Mouse (Mus musculus) gastrocnemius, postnatal 4 days (tissue): ENCODE measurements around the gene Ehd4. TPM values are rescaled to one million over a fixed set of nuclear protein-coding genes. Genes with fewer than 3 reads are reported as not detected.

Source experiments
- DNase-seq, 2 experiments: peaks; one replicate each; pipeline ENCODE4 v3.0.0; 2021 to 2022; ENCODE audit warnings: low spot score in 2 of 2, mixed read lengths in 2 of 2
- long read RNA-seq, 2 experiments: library from polyadenylated mRNA; stranded (forward); transcript quantifications; one replicate each; pipeline ENCODE4 v2.0.0; 2021
- total RNA-seq, 2 experiments: library from RNA; stranded (reverse); gene quantifications; 2 replicates each; pipeline ENCODE4 v1.2.3; 2021

Ehd4 gene
- 100 to 1,000 TPM; 166 to 179 TPM for total RNA-seq
- long read RNA-seq, experiment 1, transcript Ehd4-201 (6 exons, 3,730 nt): major isoform, 348 of 405 reads
- long read RNA-seq, experiment 1, partial matches to known transcripts: 49 of 405 reads
- long read RNA-seq, experiment 1, other reads (novel, unspliced or antisense): 8 of 405 reads
- long read RNA-seq, experiment 2, transcript Ehd4-201 (6 exons, 3,730 nt): major isoform, 419 of 479 reads
- long read RNA-seq, experiment 2, partial matches to known transcripts: 13 of 479 reads
- long read RNA-seq, experiment 2, other reads (novel, unspliced or antisense): 47 of 479 reads

DNA sequence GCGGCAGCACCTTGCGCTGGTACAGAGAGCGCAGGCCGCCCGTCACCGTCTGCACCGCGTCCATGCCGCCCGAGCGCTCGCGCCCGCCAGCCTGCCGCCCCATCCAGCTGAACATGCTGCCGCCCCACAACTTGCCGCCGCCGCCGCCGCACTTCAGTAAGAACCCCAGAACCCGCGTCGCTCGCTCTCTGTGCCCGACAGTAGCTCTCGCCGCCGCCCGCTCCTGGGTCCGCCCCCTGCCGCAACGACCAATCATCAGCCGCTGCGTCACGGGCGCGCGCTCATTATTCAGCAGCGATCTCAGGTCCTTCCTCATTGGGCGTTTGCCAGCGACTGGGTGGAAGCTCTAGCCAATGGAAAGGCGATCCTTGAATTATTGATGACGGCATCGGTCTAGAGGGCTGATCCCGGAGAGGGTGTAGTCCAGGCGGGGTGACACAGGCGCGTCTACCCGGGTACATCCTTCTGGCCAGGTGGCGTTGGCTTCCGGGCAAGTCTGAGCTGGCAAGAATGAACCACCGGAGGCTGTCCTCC is at the start of gene Ehd4:
Gene Ehd4 (minus strand): TSS at position 246 of the 534 bp plus-strand sequence.
- DNase-seq: peak; percentile 97 to 99

DNA sequence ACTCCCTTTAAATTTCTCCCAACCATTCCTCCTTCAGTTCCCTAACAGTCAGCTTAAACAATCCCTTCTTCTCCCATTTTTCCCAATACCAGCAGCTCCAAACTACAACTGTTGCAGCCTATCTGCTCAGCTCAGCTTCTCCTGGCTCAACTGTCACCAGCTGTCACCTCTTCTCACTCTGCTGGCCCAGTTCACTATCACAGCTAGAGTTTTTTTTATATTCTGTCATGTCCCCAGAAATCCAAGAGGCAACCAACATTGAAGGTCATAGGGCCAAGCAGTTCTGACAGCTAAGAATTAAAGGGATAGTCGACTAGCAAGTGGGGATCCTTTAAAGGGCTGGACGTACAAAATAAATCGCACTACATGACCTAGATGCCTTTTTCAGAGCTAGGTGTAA is 49.3 kb upstream of the Ehd4 start:
- DNase-seq: no peak

DNA sequence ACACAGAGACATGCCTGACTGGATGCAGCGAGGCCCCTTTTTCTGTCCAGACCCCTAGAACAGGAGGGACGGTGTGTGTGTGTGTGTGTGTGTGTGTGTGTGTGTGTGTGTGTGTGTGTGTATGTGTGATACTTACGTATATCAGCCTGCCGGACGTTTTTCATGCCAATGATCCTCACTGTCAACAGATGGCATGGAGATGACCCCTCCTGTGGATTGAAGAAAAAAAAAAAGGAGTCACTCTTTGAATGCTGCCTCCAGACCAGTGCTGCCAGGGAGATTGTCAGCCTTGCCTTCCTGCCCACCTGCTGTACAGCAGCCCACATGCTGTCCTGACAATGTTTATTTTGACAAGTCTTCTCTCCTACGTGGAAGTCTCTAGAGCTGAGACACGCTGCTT is 45.7 kb upstream of the Ehd4 start:
- DNase-seq: no peak

DNA sequence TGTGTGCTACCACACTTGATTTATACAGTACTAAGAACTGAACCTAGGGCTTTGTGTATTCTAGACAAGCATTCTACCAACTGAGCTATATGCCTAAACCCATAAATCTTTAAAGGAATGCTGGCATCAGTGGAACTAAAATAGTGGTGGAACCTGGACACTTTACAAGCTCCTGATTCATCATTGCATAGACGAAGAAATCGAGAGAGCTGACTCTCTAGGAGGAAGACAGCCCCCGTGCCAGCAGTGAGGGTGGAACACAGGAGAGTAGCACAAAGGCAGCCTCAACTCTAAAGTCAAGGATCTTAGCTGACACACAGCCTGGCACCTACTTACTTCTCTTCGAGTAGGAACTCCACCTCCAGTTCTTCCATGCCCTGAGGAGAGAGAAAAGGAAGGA is 33.8 kb upstream of the Ehd4 start:
- DNase-seq: no peak

DNA sequence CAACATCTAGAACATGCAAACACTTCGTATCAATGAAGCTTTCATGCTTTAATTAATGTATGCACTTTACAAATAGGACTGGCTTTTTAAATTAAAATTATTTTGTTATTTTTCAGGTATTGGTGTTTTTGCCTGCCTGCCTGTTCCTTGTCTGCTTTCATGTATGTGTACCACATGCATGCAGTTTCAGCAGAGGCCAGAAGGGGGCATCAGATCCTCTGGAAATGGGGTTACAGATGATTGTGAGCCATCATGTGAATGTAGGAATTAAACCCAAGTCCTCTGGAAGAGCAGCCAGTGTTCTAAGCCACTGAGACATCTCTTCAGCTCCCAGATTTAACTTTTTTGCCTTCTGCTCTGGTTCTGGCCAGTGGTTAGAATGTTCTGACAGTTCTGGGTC is 33.2 kb upstream of the Ehd4 start:
- DNase-seq: no peak

DNA sequence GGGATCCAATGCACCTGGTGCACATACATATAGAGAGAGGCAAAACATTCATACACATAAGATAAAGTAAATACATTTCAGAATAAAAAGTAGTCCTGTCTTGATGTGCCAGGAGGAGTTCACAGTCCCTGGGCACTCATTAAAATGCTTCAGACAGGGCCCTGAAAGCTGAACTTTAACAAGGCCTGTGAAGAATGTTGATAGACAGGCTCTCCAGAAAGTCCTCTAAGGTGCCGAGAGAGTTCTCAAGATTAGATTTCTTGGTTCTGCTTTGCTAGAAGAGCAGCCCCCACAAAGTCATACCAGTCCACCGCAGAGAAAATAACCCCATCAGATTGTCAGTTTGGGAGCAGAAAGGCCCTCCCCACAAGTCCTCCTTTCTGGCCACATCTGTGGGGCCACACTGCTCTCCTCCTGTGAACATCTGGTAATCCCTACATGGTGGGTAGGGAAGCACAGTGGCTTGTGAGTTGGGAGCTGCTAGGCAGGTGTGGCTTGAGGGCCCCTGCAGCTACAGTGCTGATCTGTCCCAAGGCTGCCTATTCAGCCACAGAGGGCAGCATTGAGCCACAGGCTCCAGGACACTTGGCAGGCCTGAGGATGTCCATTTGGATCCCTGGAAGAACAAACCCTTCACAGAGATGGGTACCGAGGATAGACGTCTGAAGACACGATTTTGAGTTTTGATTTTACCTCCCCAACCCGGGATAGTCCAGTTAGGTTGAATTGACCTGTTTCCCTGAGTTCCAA is 31.3 kb upstream of the Ehd4 start:
- no peak for DNase-seq

DNA sequence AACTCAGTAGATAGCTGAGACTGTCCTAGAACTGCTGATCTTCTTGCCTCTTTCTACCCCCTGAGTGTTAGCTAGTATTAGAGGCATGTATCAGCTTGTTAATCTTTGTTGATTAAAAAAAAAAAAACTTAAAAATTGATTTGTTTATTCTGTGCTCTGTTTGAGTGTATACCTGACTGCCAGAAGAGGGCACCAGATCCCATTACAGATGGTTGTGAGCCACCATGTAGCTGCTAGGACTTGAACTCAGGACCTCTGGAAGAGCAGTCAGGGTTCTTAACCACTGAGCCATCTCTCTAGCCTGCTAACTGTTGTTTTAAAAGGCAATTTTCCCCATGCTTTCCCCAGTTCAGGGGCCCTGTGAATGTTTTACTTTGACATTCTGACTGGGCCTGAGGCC is 24.5 kb upstream of the Ehd4 start:
- DNase-seq: no peak

DNA sequence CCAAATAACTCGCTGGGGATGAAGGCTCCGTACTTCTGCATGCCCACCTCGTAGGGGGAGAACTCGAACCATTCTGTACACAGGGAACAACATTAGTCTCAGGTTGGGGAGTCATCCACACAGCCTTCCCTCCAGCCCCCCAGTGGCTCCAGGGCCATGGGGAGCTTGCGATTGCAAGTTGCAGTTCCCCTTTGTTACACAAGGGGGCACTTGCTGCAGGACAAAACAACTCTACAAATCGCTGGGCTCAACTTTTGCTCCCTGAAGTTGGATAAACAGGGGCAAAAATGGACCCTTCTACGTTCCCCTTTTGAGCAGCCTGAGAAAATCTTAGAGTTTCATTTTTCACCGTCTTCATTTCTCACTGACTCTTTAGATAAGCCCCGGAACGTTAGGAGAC is 19.3 kb upstream of the Ehd4 start:
- DNase-seq: peak in 1 of 2 experiments; percentile 62

DNA sequence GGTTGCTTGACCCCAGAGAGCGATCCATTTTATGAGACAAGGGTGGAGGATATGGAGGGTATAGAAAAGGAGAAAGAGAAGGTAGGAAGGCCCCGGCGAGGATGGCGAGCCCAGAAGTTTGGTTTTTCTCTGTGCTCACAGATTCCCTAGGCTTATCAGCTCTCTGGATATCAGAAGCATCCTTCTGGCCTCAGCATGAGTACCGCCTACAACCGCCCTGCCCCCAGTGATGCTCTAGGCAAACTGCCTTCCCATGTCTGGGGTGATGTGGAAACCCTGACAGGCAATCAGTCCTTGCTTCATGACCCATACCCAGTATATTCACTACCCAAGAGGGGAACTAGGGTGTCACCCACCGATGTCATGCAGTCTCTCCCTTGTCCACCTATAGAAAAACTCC is 17.0 kb upstream of the Ehd4 start:
- DNase-seq: no peak

DNA sequence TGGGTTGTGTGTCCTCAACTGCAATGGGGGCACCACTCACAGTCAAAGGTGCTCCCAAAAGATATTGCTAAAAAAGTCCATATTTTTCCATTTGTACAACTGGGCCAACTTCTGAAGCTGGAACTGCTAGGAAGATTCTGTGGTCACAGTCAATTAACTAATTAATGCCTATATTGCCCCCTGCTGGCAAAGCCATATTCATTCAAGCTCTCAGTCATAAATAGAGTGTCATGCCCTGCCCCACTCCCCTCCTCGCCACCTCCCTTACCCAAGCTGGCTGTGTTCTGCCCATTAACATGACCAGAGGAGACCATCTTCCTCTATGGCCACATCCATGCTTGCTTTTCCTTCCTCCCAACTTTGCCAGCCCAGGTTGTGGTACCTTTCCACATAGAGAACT is 16.3 kb upstream of the Ehd4 start:
- DNase-seq: peak in 1 of 2 experiments; percentile 31

DNA sequence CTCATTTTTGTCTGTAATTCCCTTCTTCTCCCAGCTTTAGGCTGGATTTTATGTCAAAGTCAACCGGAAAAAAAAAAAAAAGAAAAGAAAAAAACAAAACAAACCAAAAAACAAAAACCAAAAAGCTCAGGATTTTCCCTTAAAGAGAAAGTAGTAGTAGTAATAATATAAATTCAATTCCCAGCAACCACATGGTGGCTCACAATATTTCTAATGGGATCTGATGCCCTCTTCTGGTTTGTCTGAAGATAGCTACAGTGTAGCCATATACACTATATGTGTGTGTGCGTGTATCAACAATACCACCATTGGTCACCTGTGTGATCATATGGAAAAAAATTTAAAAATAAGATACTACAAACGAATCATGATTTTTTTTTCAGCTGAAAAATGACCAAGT is 15.0 kb upstream of the Ehd4 start:
- no peak for DNase-seq

DNA sequence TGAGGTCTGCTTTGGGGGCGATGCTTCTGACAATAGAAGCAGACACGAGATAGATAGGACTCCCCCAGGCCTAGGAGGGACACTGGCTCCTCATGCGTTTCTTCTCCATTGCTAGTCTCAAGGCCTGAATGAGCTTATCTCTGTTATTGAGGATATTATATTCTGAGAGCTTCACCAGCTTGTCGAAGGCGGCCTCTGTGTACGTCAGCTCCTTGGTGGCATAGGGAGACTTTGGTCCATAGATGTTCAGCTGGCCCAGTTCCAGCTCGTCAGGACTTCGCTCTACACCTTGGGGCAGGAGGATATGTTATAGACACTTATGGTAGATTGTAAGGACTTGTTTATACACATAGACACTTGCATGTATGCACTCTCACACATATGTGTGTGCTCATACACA is 13.4 kb upstream of the Ehd4 start:
- DNase-seq: no peak

DNA sequence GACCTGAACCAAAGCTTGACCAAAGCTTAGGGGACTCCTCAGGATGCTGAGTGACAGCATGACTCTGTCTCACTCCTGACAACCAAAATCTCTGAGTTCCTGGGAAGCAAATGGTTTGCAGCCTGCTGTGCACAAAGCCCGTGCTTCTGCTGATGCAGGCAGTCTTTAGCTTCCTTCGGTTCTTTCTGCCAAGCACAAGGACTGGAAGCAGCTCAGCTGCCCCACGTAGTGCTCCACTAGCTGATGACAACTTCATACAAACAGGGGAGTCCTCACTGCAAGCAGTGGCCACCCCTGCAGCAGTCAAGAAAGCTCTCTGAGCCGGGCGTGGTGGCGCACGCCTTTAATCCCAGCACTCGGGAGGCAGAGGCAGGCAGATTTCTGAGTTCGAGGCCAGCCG is 11.1 kb upstream of the Ehd4 start:
- DNase-seq: no peak

DNA sequence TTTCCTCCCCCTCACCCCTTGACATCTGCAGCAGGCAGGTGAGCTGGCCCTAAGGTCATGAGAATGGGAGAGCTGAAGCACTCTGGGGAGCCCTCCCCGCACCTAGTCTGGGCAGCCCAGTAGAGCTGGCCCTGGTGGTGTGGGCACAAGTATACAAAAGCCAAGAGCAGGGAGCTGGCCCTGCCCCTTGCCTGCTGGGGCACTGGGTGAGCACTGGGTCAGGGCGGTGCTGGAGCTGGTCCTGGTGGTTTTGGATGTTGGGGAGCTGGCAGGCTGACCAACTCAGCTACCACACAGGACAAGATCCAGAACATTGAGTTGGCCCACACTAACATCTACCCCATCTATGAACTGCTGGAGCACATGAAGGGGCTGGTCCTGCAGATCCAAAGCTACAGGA is 5.0 kb upstream of the Ehd4 start:
- no peak for DNase-seq

DNA sequence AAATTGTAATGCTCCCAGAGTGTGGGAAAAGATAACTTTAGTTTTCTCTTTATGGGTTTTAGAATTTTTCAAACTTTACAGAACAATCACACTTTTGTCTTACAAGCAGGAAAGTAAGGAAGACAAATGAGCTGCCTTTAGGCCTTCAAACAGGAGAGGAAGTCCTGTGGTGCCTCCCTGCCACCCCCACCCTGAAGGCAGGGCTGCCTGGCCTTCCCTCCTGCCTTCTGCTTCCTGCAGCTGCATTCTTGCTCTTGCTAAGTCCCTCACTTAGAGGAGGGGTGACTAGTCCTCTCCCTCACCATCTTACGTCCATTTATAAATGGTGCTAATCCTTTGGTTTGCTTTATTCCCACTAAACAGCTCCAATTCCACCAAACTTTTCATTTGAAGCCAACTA is 4.4 kb upstream of the Ehd4 start:
- no peak for DNase-seq

DNA sequence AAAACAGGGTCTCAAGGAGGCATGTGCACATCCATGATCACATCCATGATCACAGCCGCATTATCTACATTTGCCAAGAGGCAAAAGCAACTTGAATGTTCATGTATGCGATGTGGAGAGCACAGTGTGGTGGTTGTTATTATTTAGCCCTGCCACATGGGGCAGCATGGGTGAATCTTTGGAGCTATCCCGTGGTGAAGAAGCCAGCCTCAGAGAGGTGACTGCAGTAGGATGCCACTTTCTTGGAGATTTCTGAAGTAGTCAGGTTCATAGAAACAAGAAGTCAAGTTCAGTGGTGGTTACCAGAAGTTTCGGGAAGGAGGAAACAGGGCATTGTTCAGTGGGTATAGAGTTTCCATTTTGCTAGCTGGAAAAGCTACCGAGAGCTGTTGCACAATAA is 3.6 kb upstream of the Ehd4 start:
- DNase-seq: no peak

DNA sequence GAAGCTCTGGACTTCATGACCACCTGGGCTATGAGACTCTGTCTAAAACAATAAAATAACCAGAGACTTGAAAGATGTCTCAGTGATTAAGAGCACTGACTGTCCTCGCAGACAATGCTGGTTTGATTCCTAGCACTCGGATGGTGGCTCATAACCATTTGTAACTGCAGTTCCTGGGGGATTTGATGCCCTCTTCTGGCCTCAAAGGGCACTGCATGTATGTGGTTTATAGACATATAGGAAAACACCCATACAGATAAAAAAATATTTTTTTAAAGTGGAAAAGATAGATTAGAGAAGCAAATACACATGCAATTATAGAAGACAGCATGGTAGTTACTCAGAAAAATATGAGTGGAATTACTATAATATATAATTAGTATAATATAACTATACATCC is 3.2 kb upstream of the Ehd4 start:
- no peak for DNase-seq

DNA sequence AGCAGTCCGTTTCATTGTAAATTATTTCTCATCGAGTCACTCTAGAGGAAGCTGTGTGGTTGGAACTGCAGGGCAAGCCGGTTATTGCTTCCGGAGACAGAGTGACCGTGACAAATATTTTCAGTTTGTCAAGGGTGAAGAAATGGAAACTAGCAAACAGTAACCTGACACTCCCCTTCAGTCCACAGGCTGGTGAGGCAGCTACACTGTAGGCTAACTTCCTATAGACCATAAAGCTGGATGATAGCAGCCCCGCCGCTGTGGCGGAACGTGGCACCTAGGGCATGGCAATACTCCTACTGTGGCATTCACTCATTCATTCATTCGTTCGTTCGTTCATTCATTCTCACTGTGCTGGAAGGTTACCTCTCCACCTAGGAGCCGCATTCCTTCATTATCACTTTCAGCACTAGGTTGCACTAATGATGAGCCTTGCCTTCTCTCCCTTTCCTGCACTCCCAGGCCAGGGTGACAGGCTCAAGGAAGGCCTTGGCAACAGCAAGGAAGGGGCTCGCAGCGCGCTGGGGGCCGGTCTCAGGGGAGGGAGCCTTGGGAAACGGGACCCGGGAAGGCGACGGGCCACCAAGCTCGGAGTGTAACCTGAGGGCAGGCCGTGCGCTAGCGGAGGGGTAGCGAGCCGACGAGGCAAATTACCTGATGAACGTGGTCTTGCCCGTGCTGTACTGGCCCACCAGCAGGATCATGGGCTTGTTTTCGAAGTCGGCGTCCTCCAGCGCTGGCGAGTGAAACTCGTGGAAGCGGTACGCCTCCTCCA is 633 bp downstream of the Ehd4 start:
- DNase-seq: no peak

DNA sequence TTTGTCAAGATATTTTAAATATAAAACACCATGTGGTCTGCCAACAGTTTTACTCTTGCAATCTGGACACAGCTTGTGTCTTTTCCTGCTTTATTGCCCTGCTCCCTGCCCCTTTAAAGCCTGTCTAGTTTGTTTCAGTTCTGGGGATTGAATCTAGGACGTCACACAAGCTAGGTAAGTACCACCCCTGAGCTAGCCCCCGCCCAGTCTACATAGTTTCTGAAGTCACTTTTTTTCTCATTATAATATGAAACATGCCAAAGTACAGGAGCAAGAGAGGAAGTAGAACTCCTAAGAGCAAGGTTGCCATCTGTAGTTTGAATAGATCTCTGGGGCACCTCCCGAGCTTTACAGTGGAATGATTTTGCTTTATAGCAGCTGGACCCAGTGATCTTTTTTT is 3.8 kb downstream of the Ehd4 start:
- DNase-seq: no peak

DNA sequence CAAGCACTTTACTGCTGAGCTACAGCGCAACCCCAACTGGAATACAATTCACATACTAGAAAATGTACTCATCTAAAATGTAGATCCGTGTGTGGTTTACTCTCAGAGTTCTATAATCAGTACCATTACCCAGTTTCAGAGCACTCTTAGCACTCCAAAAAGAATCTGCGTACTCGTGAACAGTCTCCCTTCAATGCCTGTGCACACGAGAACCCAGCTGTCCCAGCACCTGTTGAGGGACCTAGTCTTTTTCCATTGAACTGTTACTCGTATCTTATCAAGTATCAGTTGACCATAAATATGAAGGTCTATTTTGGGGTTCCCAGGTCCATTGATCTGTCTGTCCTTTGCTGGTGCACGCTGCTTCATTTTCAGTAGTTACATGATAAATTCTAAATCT is 4.8 kb downstream of the Ehd4 start:
- DNase-seq: no peak

DNA sequence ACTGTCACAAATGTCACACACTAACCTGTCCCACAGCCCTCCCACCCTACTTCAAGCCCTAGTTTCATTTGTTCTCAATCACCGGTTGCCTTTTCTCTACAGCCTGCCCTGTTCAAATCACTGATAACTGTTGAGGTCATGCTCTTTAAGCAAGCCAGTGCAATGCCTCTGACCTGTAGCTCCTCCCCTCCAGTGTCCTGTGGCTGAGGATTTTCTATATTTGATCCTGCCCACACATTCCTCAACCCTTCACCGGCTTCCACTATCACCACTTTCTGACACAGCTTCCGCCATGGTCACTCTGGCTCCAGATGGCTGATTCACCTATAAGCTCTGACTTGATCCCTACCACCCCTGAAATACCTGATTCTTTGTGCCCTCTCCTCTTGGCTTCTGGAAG is 6.4 kb downstream of the Ehd4 start:
- DNase-seq: no peak

DNA sequence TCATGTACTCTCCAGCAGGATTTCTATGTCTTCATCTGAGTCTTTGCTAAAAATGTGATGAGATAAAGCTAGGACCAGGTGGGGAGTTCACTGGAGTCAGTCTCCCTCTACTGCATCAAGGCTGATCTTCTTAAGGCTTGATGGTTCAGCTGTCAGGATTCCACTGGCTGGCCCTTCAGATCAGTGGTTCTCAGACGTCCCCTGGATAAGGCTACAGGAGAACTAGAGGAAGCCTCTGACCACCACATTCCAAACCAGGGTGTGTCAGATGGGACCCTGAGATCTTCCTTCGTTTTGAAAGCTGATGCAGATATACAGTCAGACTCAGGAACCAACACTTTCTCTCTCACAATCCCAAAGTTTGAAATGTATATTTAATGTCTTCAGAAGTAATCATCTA is 7.0 kb downstream of the Ehd4 start:
- DNase-seq: no peak
